In genomic region chr10:94034876-94035657, GRCm38 (mm10) we compare ENCODE assay signal across 8 mouse cellular contexts. TPM values are rescaled to one million over a fixed set of nuclear protein-coding genes. Genes with fewer than 3 reads are reported as not detected.
A peak's percentile ranks its signal among the peaks of the same experiment; 100 is the strongest.
DNase-seq lines count a peak whose midpoint lies in the region; ATAC-seq and TF ChIP-seq lines count a peak whose summit lies in the region.

No protein-coding gene starts in this region.

- no peaks in the 10 kb centered on the region for H3K27me3 ChIP-seq in hindbrain, embryonic 14.5 days (ENCODE audit: control insufficient read depth, insufficient read depth, low read length)
- no peaks in the 10 kb centered on the region for H3K27me3 ChIP-seq in midbrain, embryonic 14.5 days (ENCODE audit: control insufficient read depth, insufficient read depth, low read length)

- 1% methylated on average over 30 of the region's 30 CpGs for WGBS in hindbrain, embryonic 14.5 days
- under 1% methylated on average over 30 of the region's 30 CpGs for WGBS in midbrain, embryonic 14.5 days

- peak overlapping the region; percentile 74 for H3K4me3 ChIP-seq in layer of hippocampus, adult 2 months
- H3K4me3 ChIP-seq in hindbrain, embryonic 14.5 days (replicated peaks; ENCODE audit: low read length), result peak overlapping the region; percentile 89
- H3K4me3 ChIP-seq in midbrain, embryonic 14.5 days (replicated peaks; ENCODE audit: low read depth, low read length), result peak overlapping the region; percentile 67

- peak; percentile 13 for ATAC-seq in activated CD4-positive, CD25-positive, alpha-beta regulatory T cell, adult 4 months
- peak; percentile 78 for ATAC-seq in erythroblast, adult 5-6 weeks (replicated peaks; ENCODE audit: low FRiP score, poor library complexity, severe bottlenecking)
- ATAC-seq in hindbrain, embryonic 14.5 days (ENCODE audit: low FRiP score), result peak; percentile 74
- ATAC-seq in midbrain, embryonic 14.5 days (ENCODE audit: low FRiP score, low TSS enrichment), result peak; percentile 74

- peak overlapping the region; percentile 90 for H3K27ac ChIP-seq in layer of hippocampus, adult 2 months
- peak overlapping the region; percentile 88 for H3K27ac ChIP-seq in hindbrain, embryonic 14.5 days
- H3K27ac ChIP-seq in midbrain, embryonic 14.5 days (replicated peaks; ENCODE audit: low read depth, low read length), result peak overlapping the region; percentile 81

- peaks cover 20% of the 10 kb centered on the region for H3K4me1 ChIP-seq in hindbrain, embryonic 14.5 days (replicated peaks; ENCODE audit: control insufficient read depth, insufficient read depth, low read length)
- H3K4me1 ChIP-seq in midbrain, embryonic 14.5 days (ENCODE audit: control insufficient read depth, insufficient read depth, low read length), result peaks cover 18% of the 10 kb centered on the region

- H3K9me3 ChIP-seq in hindbrain, embryonic 14.5 days (ENCODE audit: control insufficient read depth, low read length), result no peaks in the 10 kb centered on the region
- H3K9me3 ChIP-seq in midbrain, embryonic 14.5 days (ENCODE audit: control insufficient read depth, low read length), result no peaks in the 10 kb centered on the region

- TF ChIP-seq CTCF in layer of hippocampus, adult 2 months (conservative IDR thresholded peaks at IDR 0.05), result no peak

- H3K36me3 ChIP-seq in hindbrain, embryonic 14.5 days (replicated peaks; ENCODE audit: control insufficient read depth, insufficient read depth), result peaks cover 17% of the 10 kb centered on the region
- H3K36me3 ChIP-seq in midbrain, embryonic 14.5 days (ENCODE audit: control insufficient read depth, insufficient read depth, low read length), result peaks cover 8% of the 10 kb centered on the region

- H3K9ac ChIP-seq in hindbrain, embryonic 14.5 days, result peak overlapping the region; percentile 94
- H3K9ac ChIP-seq in midbrain, embryonic 14.5 days (replicated peaks; ENCODE audit: low read length), result peak overlapping the region; percentile 74

- DNase-seq in layer of hippocampus, adult 2 months (ENCODE audit: low spot score in 2 of 2), result peak in 1 of 2 experiments; percentile 41
- no peak for DNase-seq in layer of hippocampus, postnatal 36 days
- DNase-seq in hindbrain, embryonic 14.5 days (ENCODE audit: low spot score), result peak; percentile 45
- peak; percentile 87 for DNase-seq in liver
- peak; percentile 75 for DNase-seq in midbrain, embryonic 14.5 days
- DNase-seq in urinary bladder, adult 2 months (ENCODE audit: low spot score), result peak; percentile 61

- peak overlapping the region; percentile 53 for H3K4me2 ChIP-seq in hindbrain, embryonic 14.5 days (replicated peaks)
- peak overlapping the region; percentile 69 for H3K4me2 ChIP-seq in midbrain, embryonic 14.5 days (ENCODE audit: low read length)

RNA-seq across cellular contexts. Expression of gene Vezt, which starts 0.6 kb away (rescaled TPM):
- 10 to 100 TPM; 58.6 to 69.4 TPM for total RNA-seq in layer of hippocampus, adult 2 months (2021)
- total RNA-seq in layer of hippocampus, postnatal 36 days (2021), result 10 to 100 TPM; 61.6 to 72.6 TPM
- 10 to 100 TPM in 1 of 2 experiments, 1 to 10 TPM in 1; 6.1 to 15.1 TPM for polyA plus RNA-seq in activated CD4-positive, CD25-positive, alpha-beta regulatory T cell, adult 4 months (2017; shearing (Covaris generic))
- total RNA-seq in erythroblast, adult 5-6 weeks (2015; ENCODE audit: low replicate concordance), result 12.3 and 25.6 TPM in 2 replicates
- total RNA-seq in erythroblast, adult 5-6 weeks (2017; ENCODE audit: low replicate concordance), result 19.5 and 20.9 TPM in 2 replicates
- polyA plus RNA-seq in hindbrain, embryonic 14.5 days (2014; fragmentation: Nextera tagmentation; extraction: Ambion mirVana), result 56.5 and 62.5 TPM in 2 replicates
- polyA plus RNA-seq in midbrain, embryonic 14.5 days (2014; fragmentation: Nextera tagmentation; extraction: Ambion mirVana), result 64.1 and 74.8 TPM in 2 replicates
- 16.5 and 19.1 TPM in 2 replicates for polyA plus RNA-seq in urinary bladder, adult 2 months (2012; rRNA removed)

RNA-seq across cellular contexts. Expression of gene Fgd6, which starts 0.7 kb away (rescaled TPM):
- total RNA-seq in layer of hippocampus, adult 2 months (2021), result 10 to 100 TPM; 10.6 to 12.3 TPM
- total RNA-seq in layer of hippocampus, postnatal 36 days (2021), result 10 to 100 TPM in 1 of 2 experiments, 1 to 10 TPM in 1; 9.3 to 14.3 TPM
- 1 to 10 TPM; 1.1 to 1.2 TPM for polyA plus RNA-seq in activated CD4-positive, CD25-positive, alpha-beta regulatory T cell, adult 4 months (2017; shearing (Covaris generic))
- 7.5 and 9.2 TPM in 2 replicates for total RNA-seq in erythroblast, adult 5-6 weeks (2015; ENCODE audit: low replicate concordance)
- 8.8 and 9.1 TPM in 2 replicates for total RNA-seq in erythroblast, adult 5-6 weeks (2017; ENCODE audit: low replicate concordance)
- polyA plus RNA-seq in hindbrain, embryonic 14.5 days (2014; fragmentation: Nextera tagmentation; extraction: Ambion mirVana), result 3.2 and 3.6 TPM in 2 replicates
- 1.6 and 3.1 TPM in 2 replicates for polyA plus RNA-seq in midbrain, embryonic 14.5 days (2014; fragmentation: Nextera tagmentation; extraction: Ambion mirVana)
- polyA plus RNA-seq in urinary bladder, adult 2 months (2012; rRNA removed), result 1.9 and 2.7 TPM in 2 replicates

Comparison
In these comparisons a context has a peak if more than half of its experiments do, and no peak if none do; other contexts are left out.
1. DNase-seq: peak in hindbrain, embryonic 14.5 days (single experiment), liver (single experiment), midbrain, embryonic 14.5 days (single experiment) and urinary bladder, adult 2 months (single experiment); none in layer of hippocampus, postnatal 36 days (0 of 2).
2. ATAC-seq: peak in every context shown above with its lines; median percentile 78 in erythroblast, adult 5-6 weeks; 74 in hindbrain, embryonic 14.5 days; 74 in midbrain, embryonic 14.5 days; 13 in activated CD4-positive, CD25-positive, alpha-beta regulatory T cell, adult 4 months.
3. Peak in every context shown above with its lines, with median percentiles within 50 percentile points of each other: H3K27ac ChIP-seq and H3K4me3 ChIP-seq.